ENCODE assay signal across 36 mouse cellular contexts in genomic region chr10:81261025-81261424, GRCm38 (mm10). TPM values are rescaled to one million over a fixed set of nuclear protein-coding genes. Genes with fewer than 3 reads are reported as not detected.
"Had no signal": no experiment of that assay in that cellular context is flagged by ENCODE, and none has a peak within 500 bp of the region (broad histone marks: within the 10 kb centered on the region; RNA-seq: fewer than 3 reads in every experiment).

No protein-coding gene starts in this region.

- H3K4me2 ChIP-seq: heart, embryonic 11.5 days; heart, embryonic 12.5 days; heart, embryonic 13.5 days; heart, embryonic 15.5 days; hindbrain, embryonic 12.5 days; hindbrain, embryonic 13.5 days; hindbrain, embryonic 14.5 days; hindbrain, embryonic 15.5 days; intestine, embryonic 15.5 days; kidney, embryonic 15.5 days had no signal

- H3K4me3 ChIP-seq: heart, embryonic 10.5 days; heart, embryonic 12.5 days; heart, embryonic 13.5 days; heart, embryonic 15.5 days; hindbrain, embryonic 10.5 days; hindbrain, embryonic 12.5 days; hindbrain, embryonic 13.5 days; hindbrain, embryonic 15.5 days; intestine, embryonic 15.5 days; kidney, embryonic 15.5 days; layer of hippocampus, adult 2 months had no signal

- H3K9ac ChIP-seq: heart, embryonic 12.5 days; heart, embryonic 13.5 days; heart, embryonic 15.5 days; hindbrain, embryonic 12.5 days; hindbrain, embryonic 13.5 days; hindbrain, embryonic 14.5 days; hindbrain, embryonic 15.5 days; intestine, embryonic 15.5 days; kidney, embryonic 15.5 days had no signal

- ATAC-seq: hindbrain, embryonic 16.5 days; hindbrain, postnatal 0 days; inflammation-experienced regulatory T-cells, adult 6 months; intestine, embryonic 15.5 days; intestine, embryonic 16.5 days; intestine, postnatal 0 days had no signal

- DNase-seq: heart, postnatal 10 days; heart, postnatal 14 days; heart, postnatal 36 days; heart, postnatal 4 days; kidney, adult 11 months; kidney, adult 18-20 months; kidney, adult 2 months; kidney, adult 8-10 months; kidney, adult 9 months; kidney, postnatal 10 days; kidney, postnatal 14 days; kidney, postnatal 25 days; kidney, postnatal 36 days; kidney, postnatal 4 days; layer of hippocampus, adult 9-11 months; layer of hippocampus, postnatal 36 days had no signal

- H3K27ac ChIP-seq: heart, embryonic 10.5 days; heart, embryonic 13.5 days; heart, embryonic 15.5 days; hindbrain, embryonic 10.5 days; hindbrain, embryonic 12.5 days; hindbrain, embryonic 13.5 days; hindbrain, embryonic 14.5 days; hindbrain, embryonic 15.5 days; hindbrain, postnatal 0 days; intestine, embryonic 15.5 days; kidney, embryonic 15.5 days; kidney, postnatal 0 days had no signal

- H3K9me3 ChIP-seq: heart, embryonic 10.5 days; hindbrain, embryonic 13.5 days; hindbrain, embryonic 15.5 days; intestine, embryonic 15.5 days; kidney, embryonic 15.5 days had no signal

RNA-seq across cellular contexts. Expression of gene Tjp3, which starts 30.4 kb away (rescaled TPM):
- total RNA-seq: heart, postnatal 25 days had no signal
